Mouse (Mus musculus): ENCODE results near the gene Fbh1. TPM values are rescaled to one million over a fixed set of nuclear protein-coding genes. Genes with fewer than 3 reads are reported as not detected.
"Not testable (repeated sequence)": the region's sequence is repeated elsewhere in the genome, so short reads cannot be mapped to it uniquely, and the experiment has no call there.

Fbh1 gene
- polyA plus RNA-seq, 1 experiment, result 34.0 TPM

- H3K79me2 ChIP-seq (ENCODE audit: control insufficient read depth, insufficient read depth), result no peaks in the 10 kb centered on the region
- no peak overlapping the region for H3K4me2 ChIP-seq (ENCODE audit: low read depth)
- H3K36me3 ChIP-seq (ENCODE audit: control insufficient read depth, insufficient read depth), result no peaks in the 10 kb centered on the region
- H3ac ChIP-seq (ENCODE audit: control insufficient read depth, insufficient read length), result no peak overlapping the region
- no peak overlapping the region for H3K4me3 ChIP-seq
- no peaks in the 10 kb centered on the region for H3K27me3 ChIP-seq (ENCODE audit: control insufficient read depth, insufficient read depth, insufficient read length)
- no peak for TF ChIP-seq REST (IDR thresholded peaks at IDR 0.05; ENCODE audit: insufficient read depth, insufficient read length)
- TF ChIP-seq TCF3 (IDR thresholded peaks at IDR 0.05; ENCODE audit: insufficient read length, low read depth), result no peak
- no peak for TF ChIP-seq MAX (IDR thresholded peaks at IDR 0.05; ENCODE audit: low read depth)
- no peak for TF ChIP-seq MYOG (IDR thresholded peaks at IDR 0.05; ENCODE audit: control insufficient read depth in 1 of 3, insufficient read depth in 1 of 3, insufficient read length in 2 of 3, low read depth in 2 of 3)
- TF ChIP-seq POLR2AphosphoS2 (IDR thresholded peaks at IDR 0.05; ENCODE audit: insufficient read length, low read depth), result no peak
- TF ChIP-seq POLR2A (IDR thresholded peaks at IDR 0.05; ENCODE audit: insufficient read length, low read depth), result no peak
- TF ChIP-seq E2F4 (IDR thresholded peaks at IDR 0.05; ENCODE audit: insufficient read depth), result no peak
- no peak for TF ChIP-seq USF1 (IDR thresholded peaks at IDR 0.05; ENCODE audit: low read depth)
- TF ChIP-seq MYOD1 (IDR thresholded peaks at IDR 0.05; ENCODE audit: control insufficient read depth in 1 of 3, insufficient read length in 2 of 3, low read depth in 2 of 3), result no peak
- TF ChIP-seq SRF (IDR thresholded peaks at IDR 0.05; ENCODE audit: control insufficient read depth, insufficient read length, low read depth), result no peak
- TF ChIP-seq CEBPB (IDR thresholded peaks at IDR 0.05; ENCODE audit: insufficient read depth, poor library complexity, severe bottlenecking), result no peak
- TF ChIP-seq TCF12 (IDR thresholded peaks at IDR 0.05; ENCODE audit: insufficient read depth, poor library complexity, severe bottlenecking), result no peak
These were observed 62.8 kb downstream of the Fbh1 start for GRCm38 (mm10) chr2:11714535-11714934.

- no peak for TF ChIP-seq MYOG (IDR thresholded peaks at IDR 0.05; ENCODE audit: control insufficient read depth in 1 of 3, insufficient read depth in 1 of 3, insufficient read length in 2 of 3, low read depth in 2 of 3)
- Histone ChIP-seq H3K4me3 (no peak overlapping the region), H3K79me2 (ENCODE audit: control insufficient read depth, insufficient read depth) (no peaks in the 10 kb centered on the region), H3K36me3 (ENCODE audit: control insufficient read depth, insufficient read depth) (no peaks in the 10 kb centered on the region), H3K4me2 (ENCODE audit: low read depth) (no peak overlapping the region), H3K27me3 (ENCODE audit: control insufficient read depth, insufficient read depth, insufficient read length) (no peaks in the 10 kb centered on the region), H3ac (ENCODE audit: control insufficient read depth, insufficient read length) (no peak overlapping the region)
These were observed 64.4 kb downstream of the Fbh1 start for GRCm38 (mm10) chr2:11713021-11713420.

- no peak for TF ChIP-seq MYOD1 (IDR thresholded peaks at IDR 0.05; ENCODE audit: control insufficient read depth in 1 of 3, insufficient read length in 2 of 3, low read depth in 2 of 3)
- TF ChIP-seq SRF (IDR thresholded peaks at IDR 0.05; ENCODE audit: control insufficient read depth, insufficient read length, low read depth), result no peak
- TF ChIP-seq MAX (IDR thresholded peaks at IDR 0.05; ENCODE audit: low read depth), result no peak
- TF ChIP-seq CEBPB (IDR thresholded peaks at IDR 0.05; ENCODE audit: insufficient read depth, poor library complexity, severe bottlenecking), result no peak
- no peak for TF ChIP-seq E2F4 (IDR thresholded peaks at IDR 0.05; ENCODE audit: insufficient read depth)
- H3K4me2 ChIP-seq (ENCODE audit: low read depth), result no peak overlapping the region
These were observed 64.8 kb downstream of the Fbh1 start for GRCm38 (mm10) chr2:11712483-11712990.

GRCm38 (mm10) chr2:11710101-11710500 is 67.3 kb downstream of the Fbh1 start:
- not testable (repeated sequence) for H3K79me2 ChIP-seq (ENCODE audit: control insufficient read depth, insufficient read depth); H3ac ChIP-seq (ENCODE audit: control insufficient read depth, insufficient read length); H3K4me2 ChIP-seq (ENCODE audit: low read depth); H3K36me3 ChIP-seq (ENCODE audit: control insufficient read depth, insufficient read depth); H3K4me3 ChIP-seq; H3K27me3 ChIP-seq (ENCODE audit: control insufficient read depth, insufficient read depth, insufficient read length)

More at GRCm38 (mm10) chr2:11712483-11712990, 64.8 kb downstream of the Fbh1 start:
- Histone ChIP-seq H3K36me3 (ENCODE audit: control insufficient read depth, insufficient read depth) (no peaks in the 10 kb centered on the region), H3K4me3 (no peak overlapping the region), H3K27me3 (ENCODE audit: control insufficient read depth, insufficient read depth, insufficient read length) (no peaks in the 10 kb centered on the region), H3K79me2 (ENCODE audit: control insufficient read depth, insufficient read depth) (no peaks in the 10 kb centered on the region), H3ac (ENCODE audit: control insufficient read depth, insufficient read length) (no peak overlapping the region)

GRCm38 (mm10) chr2:11708538-11708937 is 68.8 kb downstream of the Fbh1 start:
- Histone ChIP-seq H3ac (ENCODE audit: control insufficient read depth, insufficient read length) (no peak overlapping the region), H3K79me2 (ENCODE audit: control insufficient read depth, insufficient read depth) (no peaks in the 10 kb centered on the region)

GRCm38 (mm10) chr2:11706746-11707065 is 70.7 kb downstream of the Fbh1 start:
- Histone ChIP-seq H3K27me3 (ENCODE audit: control insufficient read depth, insufficient read depth, insufficient read length) (no peaks in the 10 kb centered on the region), H3K4me3 (peak overlapping the region; percentile 41), H3K36me3 (ENCODE audit: control insufficient read depth, insufficient read depth) (no peaks in the 10 kb centered on the region)

More at GRCm38 (mm10) chr2:11708538-11708937, 68.8 kb downstream of the Fbh1 start:
- Histone ChIP-seq H3K4me2 (ENCODE audit: low read depth) (no peak overlapping the region), H3K27me3 (ENCODE audit: control insufficient read depth, insufficient read depth, insufficient read length) (no peaks in the 10 kb centered on the region), H3K4me3 (no peak overlapping the region), H3K36me3 (ENCODE audit: control insufficient read depth, insufficient read depth) (no peaks in the 10 kb centered on the region)
- no peak for TF ChIP-seq POLR2A (IDR thresholded peaks at IDR 0.05; ENCODE audit: insufficient read length, low read depth)
- TF ChIP-seq MYOD1 (IDR thresholded peaks at IDR 0.05; ENCODE audit: control insufficient read depth in 1 of 3, insufficient read length in 2 of 3, low read depth in 2 of 3), result no peak
- no peak for TF ChIP-seq E2F4 (IDR thresholded peaks at IDR 0.05; ENCODE audit: insufficient read depth)
- TF ChIP-seq REST (IDR thresholded peaks at IDR 0.05; ENCODE audit: insufficient read depth, insufficient read length), result no peak
- no peak for TF ChIP-seq TCF3 (IDR thresholded peaks at IDR 0.05; ENCODE audit: insufficient read length, low read depth)
- TF ChIP-seq POLR2AphosphoS2 (IDR thresholded peaks at IDR 0.05; ENCODE audit: insufficient read length, low read depth), result no peak
- no peak for TF ChIP-seq MYOG (IDR thresholded peaks at IDR 0.05; ENCODE audit: control insufficient read depth in 1 of 3, insufficient read depth in 1 of 3, insufficient read length in 2 of 3, low read depth in 2 of 3)
- no peak for TF ChIP-seq MAX (IDR thresholded peaks at IDR 0.05; ENCODE audit: low read depth)

More at GRCm38 (mm10) chr2:11706746-11707065, 70.7 kb downstream of the Fbh1 start:
- TF ChIP-seq MYOD1 (IDR thresholded peaks at IDR 0.05; ENCODE audit: control insufficient read depth in 1 of 3, insufficient read length in 2 of 3, low read depth in 2 of 3), result no peak
- TF ChIP-seq MAX (IDR thresholded peaks at IDR 0.05; ENCODE audit: low read depth), result no peak
- no peak for TF ChIP-seq TCF12 (IDR thresholded peaks at IDR 0.05; ENCODE audit: insufficient read depth, poor library complexity, severe bottlenecking)
- TF ChIP-seq SRF (IDR thresholded peaks at IDR 0.05; ENCODE audit: control insufficient read depth, insufficient read length, low read depth), result no peak
- TF ChIP-seq TCF3 (IDR thresholded peaks at IDR 0.05; ENCODE audit: insufficient read length, low read depth), result no peak
- TF ChIP-seq USF1 (IDR thresholded peaks at IDR 0.05; ENCODE audit: low read depth), result no peak
- no peak for TF ChIP-seq E2F4 (IDR thresholded peaks at IDR 0.05; ENCODE audit: insufficient read depth)
- TF ChIP-seq CEBPB (IDR thresholded peaks at IDR 0.05; ENCODE audit: insufficient read depth, poor library complexity, severe bottlenecking), result no peak
- TF ChIP-seq POLR2A (IDR thresholded peaks at IDR 0.05; ENCODE audit: insufficient read length, low read depth), result no peak
- no peak for TF ChIP-seq REST (IDR thresholded peaks at IDR 0.05; ENCODE audit: insufficient read depth, insufficient read length)
- no peak for TF ChIP-seq MYOG (IDR thresholded peaks at IDR 0.05; ENCODE audit: control insufficient read depth in 1 of 3, insufficient read depth in 1 of 3, insufficient read length in 2 of 3, low read depth in 2 of 3)
- H3ac ChIP-seq (ENCODE audit: control insufficient read depth, insufficient read length), result no peak overlapping the region
- no peaks in the 10 kb centered on the region for H3K79me2 ChIP-seq (ENCODE audit: control insufficient read depth, insufficient read depth)
- H3K4me2 ChIP-seq (ENCODE audit: low read depth), result peak overlapping the region; percentile 97
